Mouse (Mus musculus) spleen, adult 2 months (tissue): ENCODE data around the gene 5830473C10Rik.

Experiments used
- CTCF ChIP-seq: fragments of 200-500 bp; IDR thresholded peaks from 2 replicates; pipeline ENCODE4 v1.5.1; 2011; ENCODE audit warnings: mild to moderate bottlenecking, inconsistent platforms; ENCODE audit not compliant: insufficient read depth, insufficient read length, insufficient replicate concordance; ENCODE audit errors: extremely low read depth
- POLR2A ChIP-seq: fragments of 200-500 bp; IDR thresholded peaks from 2 replicates; pipeline ENCODE4 v1.6.1; 2011; ENCODE audit warnings: low read depth, low read length, inconsistent platforms

GRCm38 (mm10) chr5:90628530-90628929 is 67.6 kb downstream of the 5830473C10Rik start:
- TF ChIP-seq CTCF = no peak
- TF ChIP-seq POLR2A = no peak
